Mouse (Mus musculus): ENCODE data around the gene Rpusd3. TPM values are rescaled to one million over a fixed set of nuclear protein-coding genes. Genes with fewer than 3 reads are reported as not detected.

The Rpusd3 gene
- polyA plus RNA-seq, 1 experiment from 2014 or later: 34.6 TPM

- Histone ChIP-seq H3K36me3 (replicated peaks) (peaks cover 64% of the 10 kb centered on the region), H3K9me3 (no peaks in the 10 kb centered on the region)
- under 1% methylated on average over 61 of the region's 61 CpGs for WGBS
Observed at GRCm38 (mm10) chr6:113377496-113378385, 41.4 kb downstream of the Rpusd3 start, which contains the start of the genes Tada3 and Arpc4. TSS of gene Tada3 (minus strand) at chr6:113377883. TSS of gene Arpc4 (plus strand) at chr6:113378115.

GRCm38 (mm10) chr6:113377172-113377495 is 42.0 kb downstream of the Rpusd3 start:
- no peak for DNase-seq (ENCODE audit: low spot score)
- 10% methylated on average over 7 of the region's 7 CpGs for WGBS
- H3K27ac ChIP-seq (replicated peaks): peak overlapping the region; percentile 99
- peak overlapping the region; percentile 86 for H3K4me3 ChIP-seq
- H3K4me1 ChIP-seq: peaks cover 24% of the 10 kb centered on the region
- H3K27me3 ChIP-seq (replicated peaks; ENCODE audit: low read depth, poor library complexity, severe bottlenecking): no peaks in the 10 kb centered on the region
- H3K9me3 ChIP-seq: no peaks in the 10 kb centered on the region
- H3K36me3 ChIP-seq (replicated peaks): peaks cover 64% of the 10 kb centered on the region

More at GRCm38 (mm10) chr6:113377496-113378385, 41.4 kb downstream of the Rpusd3 start, which contains the start of the genes Tada3 and Arpc4:
- Histone ChIP-seq H3K27me3 (replicated peaks; ENCODE audit: low read depth, poor library complexity, severe bottlenecking) (no peaks in the 10 kb centered on the region), H3K4me1 (peaks cover 24% of the 10 kb centered on the region), H3K27ac (replicated peaks) (peak within 1 kb of the TSS; percentile 99), H3K4me3 (peak within 1 kb of the TSS; percentile 86)
- peak; percentile 94 for DNase-seq (ENCODE audit: low spot score)

GRCm38 (mm10) chr6:113373491-113373890 is 45.6 kb downstream of the Rpusd3 start:
- H3K36me3 ChIP-seq (replicated peaks): peaks cover 76% of the 10 kb centered on the region
- no peak overlapping the region for H3K4me3 ChIP-seq
- no peak for DNase-seq (ENCODE audit: low spot score)
- no peaks in the 10 kb centered on the region for H3K27me3 ChIP-seq (replicated peaks; ENCODE audit: low read depth, poor library complexity, severe bottlenecking)
- no peaks in the 10 kb centered on the region for H3K9me3 ChIP-seq
- WGBS: 90% methylated on average over 4 of the region's 4 CpGs
- peaks cover 13% of the 10 kb centered on the region for H3K4me1 ChIP-seq
- H3K27ac ChIP-seq (replicated peaks): no peak overlapping the region

- DNase-seq (ENCODE audit: low spot score): no peak
- H3K4me3 ChIP-seq: no peak overlapping the region
- 92% methylated on average over 20 of the region's 20 CpGs for WGBS
- H3K36me3 ChIP-seq (replicated peaks): peaks cover 87% of the 10 kb centered on the region
- H3K27ac ChIP-seq (replicated peaks): no peak overlapping the region
- H3K4me1 ChIP-seq: no peaks in the 10 kb centered on the region
- H3K9me3 ChIP-seq: no peaks in the 10 kb centered on the region
- H3K27me3 ChIP-seq (replicated peaks; ENCODE audit: low read depth, poor library complexity, severe bottlenecking): no peaks in the 10 kb centered on the region
Observed at GRCm38 (mm10) chr6:113370194-113370929, 48.8 kb downstream of the Rpusd3 start.

GRCm38 (mm10) chr6:113368577-113368976 is 50.6 kb downstream of the Rpusd3 start:
- no peaks in the 10 kb centered on the region for H3K4me1 ChIP-seq
- 0 out of 2 replicates have a peak overlapping the region, but pooled peaks have one; percentile 5 for H3K27ac ChIP-seq (replicated peaks)
- peaks cover 69% of the 10 kb centered on the region for H3K36me3 ChIP-seq (replicated peaks)
- WGBS: 84% methylated on average over 5 of the region's 5 CpGs
- no peak overlapping the region for H3K4me3 ChIP-seq
- no peak for DNase-seq (ENCODE audit: low spot score)
- no peaks in the 10 kb centered on the region for H3K9me3 ChIP-seq
- no peaks in the 10 kb centered on the region for H3K27me3 ChIP-seq (replicated peaks; ENCODE audit: low read depth, poor library complexity, severe bottlenecking)

- no peak for DNase-seq (ENCODE audit: low spot score)
- Histone ChIP-seq H3K27ac (replicated peaks) (0 out of 2 replicates have a peak overlapping the region, but pooled peaks have one; percentile 37), H3K4me3 (no peak overlapping the region), H3K27me3 (replicated peaks; ENCODE audit: low read depth, poor library complexity, severe bottlenecking) (no peaks in the 10 kb centered on the region), H3K36me3 (replicated peaks) (peaks cover 65% of the 10 kb centered on the region), H3K4me1 (no peaks in the 10 kb centered on the region), H3K9me3 (no peaks in the 10 kb centered on the region)
- 88% methylated on average over 7 of the region's 7 CpGs for WGBS
Observed at GRCm38 (mm10) chr6:113368124-113368523, 51.0 kb downstream of the Rpusd3 start.

- Histone ChIP-seq H3K27ac (replicated peaks) (0 out of 2 replicates have a peak overlapping the region, but pooled peaks have one; percentile 37), H3K36me3 (replicated peaks) (peaks cover 59% of the 10 kb centered on the region), H3K4me1 (no peaks in the 10 kb centered on the region), H3K27me3 (replicated peaks; ENCODE audit: low read depth, poor library complexity, severe bottlenecking) (no peaks in the 10 kb centered on the region), H3K4me3 (no peak overlapping the region), H3K9me3 (no peaks in the 10 kb centered on the region)
- WGBS: 97% methylated on average over 1 of the region's 1 CpGs
- DNase-seq (ENCODE audit: low spot score): no peak
Observed at GRCm38 (mm10) chr6:113367574-113367973, 51.6 kb downstream of the Rpusd3 start.

GRCm38 (mm10) chr6:113366639-113367038 is 52.5 kb downstream of the Rpusd3 start:
- H3K27ac ChIP-seq (replicated peaks): no peak overlapping the region
- H3K27me3 ChIP-seq (replicated peaks; ENCODE audit: low read depth, poor library complexity, severe bottlenecking): no peaks in the 10 kb centered on the region
- no peak for DNase-seq (ENCODE audit: low spot score)
- H3K9me3 ChIP-seq: no peaks in the 10 kb centered on the region
- 91% methylated on average over 6 of the region's 6 CpGs for WGBS
- H3K4me3 ChIP-seq: no peak overlapping the region
- no peaks in the 10 kb centered on the region for H3K4me1 ChIP-seq
- H3K36me3 ChIP-seq (replicated peaks): peaks cover 50% of the 10 kb centered on the region

Small RNA genes lying within 50 kb of the gene (microRNA-seq; reads per million reads assigned to microRNA genes)
- not detected for gene Gm24387

Other genes starting within 250 kb of the Rpusd3 start
- 4.7 and 5.0 TPM in 2 replicates for gene Lhfpl4, start 224.0 kb downstream of the Rpusd3 start, polyA plus RNA-seq (2016; fragmentation: Nextera tagmentation; extraction: Ambion mirVana)
- 44.0 and 46.9 TPM in 2 replicates for gene Mtmr14, start 181.5 kb downstream of the Rpusd3 start, polyA plus RNA-seq (2016; fragmentation: Nextera tagmentation; extraction: Ambion mirVana)
- 0.04 and 0.11 TPM in 2 replicates for gene Cpne9, start 137.0 kb downstream of the Rpusd3 start, polyA plus RNA-seq (2016; fragmentation: Nextera tagmentation; extraction: Ambion mirVana)
- 24.8 and 26.0 TPM in 2 replicates for gene Brpf1, start 112.2 kb downstream of the Rpusd3 start, polyA plus RNA-seq (2016; fragmentation: Nextera tagmentation; extraction: Ambion mirVana)
- 17.8 and 20.0 TPM in 2 replicates for gene Ogg1, start 92.4 kb downstream of the Rpusd3 start, polyA plus RNA-seq (2016; fragmentation: Nextera tagmentation; extraction: Ambion mirVana)
- gene Camk1, start 75.4 kb downstream of the Rpusd3 start, polyA plus RNA-seq (2016; fragmentation: Nextera tagmentation; extraction: Ambion mirVana): 47.0 and 48.9 TPM in 2 replicates
- gene Tada3, start 41.5 kb downstream of the Rpusd3 start, polyA plus RNA-seq (2016; fragmentation: Nextera tagmentation; extraction: Ambion mirVana): 48.1 and 48.4 TPM in 2 replicates
- gene Arpc4, start 41.2 kb downstream of the Rpusd3 start, polyA plus RNA-seq (2016; fragmentation: Nextera tagmentation; extraction: Ambion mirVana): 377 and 387 TPM in 2 replicates
- gene Ttll3, start 30.1 kb downstream of the Rpusd3 start, polyA plus RNA-seq (2016; fragmentation: Nextera tagmentation; extraction: Ambion mirVana): 2.8 and 3.7 TPM in 2 replicates
- not detected in 2 replicates for gene Cidec, start 16.4 kb upstream of the Rpusd3 start, polyA plus RNA-seq (2016; fragmentation: Nextera tagmentation; extraction: Ambion mirVana)
- 87.2 and 88.8 TPM in 2 replicates for gene Jagn1, start 23.2 kb upstream of the Rpusd3 start, polyA plus RNA-seq (2016; fragmentation: Nextera tagmentation; extraction: Ambion mirVana)
- gene Il17re, start 39.1 kb upstream of the Rpusd3 start, polyA plus RNA-seq (2016; fragmentation: Nextera tagmentation; extraction: Ambion mirVana): 3.7 and 4.0 TPM in 2 replicates
- gene Il17rc, start 52.1 kb upstream of the Rpusd3 start, polyA plus RNA-seq (2016; fragmentation: Nextera tagmentation; extraction: Ambion mirVana): 2.4 and 2.5 TPM in 2 replicates
- 23.5 and 27.2 TPM in 2 replicates for gene Creld1, start 64.0 kb upstream of the Rpusd3 start, polyA plus RNA-seq (2016; fragmentation: Nextera tagmentation; extraction: Ambion mirVana)
- gene Prrt3, start 82.6 kb upstream of the Rpusd3 start, polyA plus RNA-seq (2016; fragmentation: Nextera tagmentation; extraction: Ambion mirVana): 2.1 and 2.2 TPM in 2 replicates
- gene Emc3, start 112.3 kb upstream of the Rpusd3 start, polyA plus RNA-seq (2016; fragmentation: Nextera tagmentation; extraction: Ambion mirVana): 67.0 and 74.3 TPM in 2 replicates
- gene Fancd2, start 112.3 kb upstream of the Rpusd3 start, polyA plus RNA-seq (2016; fragmentation: Nextera tagmentation; extraction: Ambion mirVana): 19.7 and 21.4 TPM in 2 replicates
- gene Fancd2os, start 181.4 kb upstream of the Rpusd3 start, polyA plus RNA-seq (2016; fragmentation: Nextera tagmentation; extraction: Ambion mirVana): 0.22 TPM in 1 of 2 replicates, not detected in the other
- 200 and 208 TPM in 2 replicates for gene Brk1, start 185.4 kb upstream of the Rpusd3 start, polyA plus RNA-seq (2016; fragmentation: Nextera tagmentation; extraction: Ambion mirVana)
- 41.9 and 44.8 TPM in 2 replicates for gene Vhl, start 204.6 kb upstream of the Rpusd3 start, polyA plus RNA-seq (2016; fragmentation: Nextera tagmentation; extraction: Ambion mirVana)
- gene Irak2, start 219.1 kb upstream of the Rpusd3 start, polyA plus RNA-seq (2016; fragmentation: Nextera tagmentation; extraction: Ambion mirVana): 3.8 and 4.5 TPM in 2 replicates